Mouse (Mus musculus) kidney, adult 2 months (tissue): ENCODE data around the gene Mnd1.

Source experiments
- CTCF ChIP-seq: fragments of 200-500 bp; conservative IDR thresholded peaks from 2 replicates; pipeline ENCODE4 v1.5.1; 2011; ENCODE audit warnings: low read depth, mild to moderate bottlenecking, control low read depth, low read length, moderate library complexity, mixed read lengths; ENCODE audit not compliant: insufficient read depth, insufficient read length
- POLR2A ChIP-seq: fragments of 200-500 bp; IDR thresholded peaks from one replicate; pipeline ENCODE4 v1.6.1; 2011; ENCODE audit warnings: low read depth, low read length, control low read depth

- TF ChIP-seq POLR2A (no peak), CTCF (no peak)
Observed at GRCm38 (mm10) chr3:84149831-84150230, 5.8 kb downstream of the Mnd1 start.
